Mouse (Mus musculus) liver, embryonic 16.5 days (tissue): ENCODE data around the gene Mob2. TPM values are rescaled to one million over a fixed set of nuclear protein-coding genes. Genes with fewer than 3 reads are reported as not detected.

Experiments
- ATAC-seq: fragments of 200-750 bp; cut with Nextera tagmentation; 2 replicates; pipeline ENCODE4 v1.8.0; 2017; ENCODE audit warnings: low read depth, mild to moderate bottlenecking, moderate number of reproducible peaks, moderate library complexity
- H3K27ac ChIP-seq: fragments of 300-500 bp; sonication (generic); 2 replicates; pipeline ENCODE4 v1.5.1; 2014; ENCODE audit warnings: mild to moderate bottlenecking, low read length
- H3K27me3 ChIP-seq: fragments of 300-500 bp; sonication (generic); 2 replicates; pipeline ENCODE4 v1.6.1; 2014; ENCODE audit warnings: low read depth, low read length, mixed read lengths; ENCODE audit not compliant: control insufficient read depth, insufficient read depth
- H3K36me3 ChIP-seq: fragments of 300-500 bp; sonication (generic); 2 replicates; pipeline ENCODE4 v1.6.1; 2014; ENCODE audit warnings: mild to moderate bottlenecking; ENCODE audit not compliant: control insufficient read depth, insufficient read depth
- H3K4me1 ChIP-seq: fragments of 300-500 bp; sonication (generic); 2 replicates; pipeline ENCODE4 v1.6.1; 2014; ENCODE audit warnings: low read depth, low read length, mixed read lengths; ENCODE audit not compliant: control insufficient read depth
- H3K4me2 ChIP-seq: fragments of 300-500 bp; sonication (generic); 2 replicates; pipeline ENCODE4 v1.6.1; 2014; ENCODE audit warnings: low read depth, low read length, mixed read lengths
- H3K4me3 ChIP-seq: fragments of 300-500 bp; sonication (generic); 2 replicates; pipeline ENCODE4 v1.5.1; 2014; ENCODE audit warnings: low read depth, mild to moderate bottlenecking, low read length
- H3K9ac ChIP-seq: fragments of 300-500 bp; sonication (generic); 2 replicates; pipeline ENCODE4 v1.6.1; 2014; ENCODE audit warnings: low read depth, low read length
- H3K9me3 ChIP-seq: fragments of 300-500 bp; sonication (generic); replicated peaks from 2 replicates; pipeline ENCODE4 v1.6.1; 2016; ENCODE audit warnings: low read length; ENCODE audit not compliant: control insufficient read depth
- WGBS: fragments of 180-500 bp; shearing (Covaris S2); extraction: QIAGEN DNeasy Blood & Tissue Kit; methylation state at CpG from one replicate; pipeline ENCODE4 v1.1.7; 2014; ENCODE audit not compliant: insufficient replicate concordance; 5-methylcytosine and 5-hydroxymethylcytosine counted together
- polyA plus RNA-seq: library from polyadenylated mRNA; unstranded; fragments of >200 nt; fragmentation: Nextera tagmentation; extraction: Ambion mirVana; gene quantifications from 2 replicates; pipeline ENCODE4 v1.2.1, GENCODE M21; 2015

Gene Mob2
- polyA plus RNA-seq, 1 experiment from 2014 or later: 58.9 TPM

DNA sequence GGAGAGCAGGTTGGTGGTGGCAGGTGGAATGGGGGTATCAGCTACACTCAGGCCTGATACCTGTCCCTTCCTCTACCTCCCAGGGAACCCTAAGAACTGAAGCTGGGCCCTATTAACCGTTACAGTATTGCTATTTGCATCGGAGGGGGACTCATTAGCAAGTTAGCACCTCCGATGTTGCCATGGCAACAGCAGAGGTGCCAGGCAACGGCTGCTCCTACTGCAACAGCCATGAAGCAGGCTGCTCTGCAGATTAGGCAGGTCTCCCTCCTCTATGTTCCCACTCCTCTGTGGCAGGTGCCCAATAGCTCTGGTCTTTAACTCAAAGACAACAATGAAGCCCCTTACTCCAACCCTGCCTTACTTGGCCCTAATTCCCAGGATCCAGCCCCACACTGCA is 31.0 kb upstream of the Mob2 start:
- WGBS: 11% methylated on average over 4 of the region's 4 CpGs
- no peak overlapping the region for H3K4me2 ChIP-seq
- ATAC-seq: no peak
- H3K9ac ChIP-seq: no peak overlapping the region
- H3K4me3 ChIP-seq: no peak overlapping the region
- peaks cover 52% of the 10 kb centered on the region for H3K27me3 ChIP-seq
- H3K4me1 ChIP-seq: peaks cover 66% of the 10 kb centered on the region
- H3K27ac ChIP-seq: no peak overlapping the region
- no peaks in the 10 kb centered on the region for H3K9me3 ChIP-seq
- no peaks in the 10 kb centered on the region for H3K36me3 ChIP-seq

DNA sequence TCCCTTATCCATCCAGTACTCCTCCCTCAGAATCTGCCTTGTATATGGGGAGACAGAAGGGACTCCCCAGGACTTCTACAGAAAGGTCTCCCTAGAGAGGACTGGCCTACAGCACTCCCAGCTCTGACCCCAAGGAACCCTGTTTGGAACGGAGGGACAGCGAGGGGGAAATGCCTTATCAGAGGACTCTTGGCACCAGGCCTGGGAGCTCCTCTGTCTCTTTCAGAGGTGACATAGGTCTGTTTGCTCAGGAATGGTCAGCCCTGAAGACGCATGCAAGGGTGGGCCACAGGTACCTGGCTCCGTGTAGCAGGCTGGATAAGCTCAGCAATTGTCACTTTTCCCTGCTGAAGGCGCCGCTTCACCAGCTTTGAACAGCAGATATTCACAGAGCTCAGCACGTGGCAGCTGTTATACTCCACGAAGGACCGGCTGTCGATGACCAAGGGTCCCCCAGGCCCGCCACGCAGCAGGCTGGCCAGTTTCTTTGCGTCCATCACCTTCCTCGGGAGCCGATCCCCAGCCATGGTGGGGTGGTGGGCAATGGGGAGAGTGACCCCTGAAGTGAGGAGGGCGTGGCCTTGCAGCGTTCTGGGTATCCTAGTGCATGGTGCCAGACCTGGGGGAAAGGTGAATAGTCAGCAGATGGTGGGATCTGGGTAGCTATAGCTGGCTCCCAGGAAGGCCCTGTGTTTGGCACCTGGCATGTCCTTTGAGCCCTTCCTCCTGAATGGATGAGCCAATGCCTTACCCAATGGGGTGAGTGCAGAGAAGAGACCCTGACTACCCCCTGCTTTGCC is 29.0 kb upstream of the Mob2 start:
- Histone ChIP-seq H3K9ac (peak overlapping the region; percentile 62; the same call in 1 of the 2 replicates), H3K36me3 (no peaks in the 10 kb centered on the region), H3K27me3 (peaks cover 34% of the 10 kb centered on the region), H3K4me2 (no peak overlapping the region), H3K4me3 (no peak overlapping the region), H3K4me1 (peaks cover 81% of the 10 kb centered on the region), H3K9me3 (no peaks in the 10 kb centered on the region), H3K27ac (peak overlapping the region; percentile 96)
- 61% methylated on average over 17 of the region's 17 CpGs for WGBS
- no peak for ATAC-seq

DNA sequence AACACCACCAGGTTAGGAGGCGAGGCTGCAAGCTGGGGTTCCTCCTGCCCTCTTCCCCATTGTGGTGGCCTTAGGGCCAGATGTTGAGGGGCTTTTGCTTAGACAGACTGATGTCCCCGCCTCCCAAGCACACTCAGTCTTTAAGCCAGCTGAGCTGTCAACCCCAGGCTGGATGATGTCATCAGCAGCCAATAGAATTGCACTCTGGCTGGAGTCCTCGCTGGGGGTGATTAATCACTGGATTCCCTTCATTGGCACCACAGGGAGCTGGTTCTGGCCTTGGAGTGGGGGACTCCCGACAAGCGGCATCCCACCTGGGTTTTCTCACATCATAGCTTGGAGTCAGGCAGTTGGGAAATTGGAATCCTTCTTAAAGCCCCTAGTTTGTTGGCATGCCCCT is 28.0 kb upstream of the Mob2 start:
- H3K27ac ChIP-seq: peak overlapping the region; percentile 96
- no peak overlapping the region for H3K4me3 ChIP-seq
- no peaks in the 10 kb centered on the region for H3K9me3 ChIP-seq
- H3K27me3 ChIP-seq: peaks cover 34% of the 10 kb centered on the region
- H3K4me1 ChIP-seq: peaks cover 80% of the 10 kb centered on the region
- no peak overlapping the region; the same call in 1 of the 2 replicates for H3K4me2 ChIP-seq
- ATAC-seq: peak; percentile 28
- peak overlapping the region; percentile 62 for H3K9ac ChIP-seq
- H3K36me3 ChIP-seq: no peaks in the 10 kb centered on the region; the same call in 1 of the 2 replicates
- WGBS: 9% methylated on average over 5 of the region's 5 CpGs

DNA sequence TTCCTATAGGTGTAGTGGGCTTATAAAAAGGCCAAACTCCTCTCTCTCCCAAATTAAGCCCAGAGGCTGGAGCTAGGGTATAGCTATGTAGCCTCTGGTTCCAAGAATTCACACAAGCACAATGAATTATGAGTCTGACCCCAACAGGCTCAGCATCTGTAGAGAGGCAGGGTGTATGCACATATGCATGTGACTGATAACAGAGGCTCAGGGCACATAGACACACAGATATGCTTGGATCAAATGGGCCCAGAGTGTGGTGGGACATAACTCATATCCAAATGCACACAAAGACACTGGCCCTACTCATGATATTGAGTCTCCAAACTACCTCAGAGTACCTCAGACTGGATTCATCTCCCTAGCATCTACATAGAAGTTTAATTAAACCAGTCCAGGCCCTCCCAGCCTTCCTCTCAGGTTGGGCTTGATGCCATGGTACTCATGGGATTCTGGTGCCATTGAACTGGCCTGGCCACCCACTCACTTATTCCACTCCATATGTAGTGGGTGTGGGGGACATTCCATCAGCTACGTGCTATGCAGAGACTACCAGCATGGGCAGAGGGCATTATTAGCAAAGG is 26.3 kb upstream of the Mob2 start:
- Histone ChIP-seq H3K4me3 (peak overlapping the region; percentile 20), H3K27me3 (peaks cover 34% of the 10 kb centered on the region), H3K4me2 (peak overlapping the region; percentile 66), H3K4me1 (peaks cover 64% of the 10 kb centered on the region), H3K36me3 (peaks cover 7% of the 10 kb centered on the region; the same call in 1 of the 2 replicates), H3K9ac (peak overlapping the region; percentile 62), H3K9me3 (no peaks in the 10 kb centered on the region), H3K27ac (peak overlapping the region; percentile 96)
- ATAC-seq: peak; percentile 98
- 50% methylated on average over 1 of the region's 1 CpGs for WGBS

DNA sequence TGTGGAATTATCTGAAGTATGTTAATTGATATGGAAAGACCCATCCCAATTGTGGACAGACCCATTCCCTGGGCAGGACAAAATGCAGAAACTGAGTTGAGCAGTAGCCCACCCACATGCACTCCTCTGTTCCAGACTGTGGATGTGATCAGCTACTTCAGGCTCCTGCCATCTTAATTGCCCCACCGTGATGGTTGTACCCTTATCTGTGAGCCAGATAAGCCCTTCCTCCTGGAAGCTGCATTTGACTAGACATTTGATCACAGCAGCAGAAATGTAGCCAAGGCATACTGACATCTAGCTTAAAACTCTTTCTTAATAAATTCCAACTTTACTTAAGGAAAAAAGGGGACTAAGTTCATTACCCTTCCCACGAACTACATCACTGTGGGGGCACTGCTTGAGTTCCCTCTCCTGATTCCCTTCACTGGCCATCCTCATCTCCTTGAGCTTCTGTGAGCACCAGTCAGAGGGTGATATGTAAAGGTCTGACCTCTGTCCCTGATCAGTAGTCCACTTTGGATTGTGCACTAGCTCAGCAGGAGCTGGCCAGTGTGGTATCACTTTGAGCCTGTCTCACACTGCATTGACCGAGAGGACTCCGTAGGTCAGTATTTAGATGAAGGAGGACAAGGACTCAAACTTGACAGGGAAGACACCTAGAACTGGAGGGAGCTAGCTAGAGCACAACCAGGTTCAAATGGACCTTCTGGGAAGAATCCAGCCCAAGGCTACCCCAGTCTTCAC is 25.5 kb upstream of the Mob2 start:
- 51% methylated on average over 4 of the region's 4 CpGs for WGBS
- Histone ChIP-seq H3K36me3 (peaks cover 9% of the 10 kb centered on the region; the same call in 1 of the 2 replicates), H3K9me3 (no peaks in the 10 kb centered on the region), H3K4me2 (peak overlapping the region; percentile 66), H3K9ac (peak overlapping the region; percentile 58), H3K27me3 (peaks cover 40% of the 10 kb centered on the region), H3K27ac (peak overlapping the region; percentile 96), H3K4me3 (peak overlapping the region; percentile 20; the same call in 1 of the 2 replicates), H3K4me1 (peaks cover 60% of the 10 kb centered on the region)
- ATAC-seq: 0 out of 2 replicates have a peak, but pooled peaks have one; percentile 20

DNA sequence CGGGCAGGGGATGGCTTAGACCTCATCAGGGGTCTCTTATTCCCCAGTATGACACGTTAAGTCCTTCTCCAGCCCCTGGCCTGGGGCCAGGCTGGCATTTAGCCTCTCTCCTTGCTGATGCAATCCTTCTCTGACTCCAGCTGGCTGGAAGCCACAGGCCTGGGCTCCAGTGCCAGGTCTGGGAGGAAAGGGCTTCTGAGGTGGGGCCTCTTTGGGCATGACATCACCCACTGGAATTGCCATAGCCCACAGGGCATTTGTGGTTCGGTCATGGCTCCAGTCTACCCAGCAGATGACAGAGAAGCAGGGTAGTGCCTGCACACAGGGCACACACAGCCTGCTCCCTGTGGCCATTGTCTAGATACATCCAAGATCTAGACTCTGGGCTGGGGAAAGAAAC is 24.0 kb upstream of the Mob2 start:
- Histone ChIP-seq H3K4me3 (no peak overlapping the region), H3K4me1 (peaks cover 57% of the 10 kb centered on the region), H3K4me2 (no peak overlapping the region), H3K27ac (0 out of 2 replicates have a peak overlapping the region, but pooled peaks have one; percentile 96), H3K27me3 (peaks cover 54% of the 10 kb centered on the region), H3K9ac (peak overlapping the region; percentile 3; the same call in 1 of the 2 replicates), H3K9me3 (no peaks in the 10 kb centered on the region), H3K36me3 (peaks cover 9% of the 10 kb centered on the region; the same call in 1 of the 2 replicates)
- 61% methylated on average over 3 of the region's 3 CpGs for WGBS
- ATAC-seq: no peak

DNA sequence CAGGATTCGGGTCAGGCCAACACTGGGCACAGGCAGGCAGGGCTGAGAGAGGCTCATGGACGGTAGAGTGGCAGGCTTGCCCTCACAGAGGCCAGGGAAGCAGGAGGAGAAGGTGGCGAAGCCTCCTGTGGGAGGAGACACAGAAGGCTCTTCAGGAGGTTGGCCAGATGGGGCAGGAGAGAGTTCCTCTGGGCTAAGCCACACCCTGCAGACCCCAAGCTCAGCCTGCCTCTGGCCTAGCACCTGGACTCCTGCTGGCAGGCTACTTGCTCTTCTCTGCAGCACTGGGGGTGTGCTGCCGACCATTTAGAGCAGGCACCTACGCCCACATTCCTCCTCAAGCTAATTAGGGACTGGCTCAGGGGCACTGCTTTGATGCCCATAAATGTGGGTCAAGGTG is 23.5 kb upstream of the Mob2 start:
- WGBS: 24% methylated on average over 5 of the region's 5 CpGs
- ATAC-seq: no peak

DNA sequence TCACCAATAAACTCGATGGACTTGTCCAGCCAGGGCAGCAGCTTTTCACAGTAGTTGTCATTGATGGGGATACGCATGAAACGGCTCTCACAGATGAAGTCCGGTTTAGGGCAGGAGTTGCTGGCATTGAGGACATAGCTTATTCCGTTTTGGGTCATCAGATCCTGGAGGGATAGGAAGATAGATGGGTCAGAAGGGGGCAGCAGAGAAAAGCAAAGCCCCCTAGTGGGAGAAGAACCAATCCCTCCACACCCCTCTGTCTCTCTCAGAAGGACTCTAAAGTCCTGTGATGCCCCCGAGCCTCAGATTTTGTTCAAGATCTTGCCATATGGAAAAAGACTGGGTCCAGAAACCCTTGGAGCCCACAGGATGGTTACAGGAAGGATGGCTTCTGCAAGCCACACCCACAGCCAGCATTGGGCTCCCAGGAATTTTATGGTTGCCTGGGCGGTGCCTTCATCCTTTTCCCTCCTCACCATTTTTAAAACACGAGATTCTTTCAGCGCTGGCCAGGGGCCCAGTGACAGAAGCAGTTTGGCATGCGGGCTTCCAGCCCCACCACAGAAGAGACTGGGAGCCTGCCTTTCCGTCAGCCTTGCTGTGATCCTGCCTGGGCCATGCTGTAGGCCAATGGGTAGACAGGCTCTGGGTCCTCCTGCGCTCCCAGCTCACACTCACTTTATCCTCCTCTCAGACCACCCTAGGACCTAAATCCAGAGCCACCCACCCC is 22.9 kb upstream of the Mob2 start:
- Histone ChIP-seq H3K4me1 (peaks cover 46% of the 10 kb centered on the region), H3K36me3 (peaks cover 9% of the 10 kb centered on the region; the same call in 1 of the 2 replicates), H3K4me3 (no peak overlapping the region), H3K4me2 (no peak overlapping the region), H3K9me3 (no peaks in the 10 kb centered on the region), H3K9ac (no peak overlapping the region), H3K27ac (no peak overlapping the region), H3K27me3 (peaks cover 62% of the 10 kb centered on the region)
- ATAC-seq: no peak
- WGBS: 35% methylated on average over 12 of the region's 12 CpGs

More for the DNA sequence above, 23.5 kb upstream of the Mob2 start:
- Histone ChIP-seq H3K4me3 (no peak overlapping the region), H3K27me3 (peaks cover 56% of the 10 kb centered on the region), H3K4me2 (no peak overlapping the region), H3K9me3 (no peaks in the 10 kb centered on the region), H3K4me1 (peaks cover 53% of the 10 kb centered on the region), H3K27ac (no peak overlapping the region), H3K36me3 (peaks cover 9% of the 10 kb centered on the region; the same call in 1 of the 2 replicates), H3K9ac (no peak overlapping the region)
